24 mouse cellular contexts compared by ENCODE assay signal in genomic region chr13:54027079-54027478, GRCm38 (mm10). TPM values are rescaled to one million over a fixed set of nuclear protein-coding genes. Genes with fewer than 3 reads are reported as not detected.
DNase-seq lines count a peak whose midpoint lies in the region; ATAC-seq and TF ChIP-seq lines count a peak whose summit lies in the region.
"Had no signal": no experiment of that assay in that cellular context is flagged by ENCODE, and none has a peak within 500 bp of the region (broad histone marks: within the 10 kb centered on the region; RNA-seq: fewer than 3 reads in every experiment).

No protein-coding gene starts in this region.

- H3K27me3 ChIP-seq in forebrain, postnatal 0 days (ENCODE audit: insufficient read depth, low read length) = no peaks in the 10 kb centered on the region
- no peaks in the 10 kb centered on the region for H3K27me3 ChIP-seq in forebrain, embryonic 13.5 days
- H3K27me3 ChIP-seq in hindbrain, embryonic 16.5 days (replicated peaks; ENCODE audit: control insufficient read depth, insufficient read depth, low read length) = no peaks in the 10 kb centered on the region
- no peaks in the 10 kb centered on the region for H3K27me3 ChIP-seq in hindbrain, embryonic 14.5 days (ENCODE audit: control insufficient read depth, insufficient read depth, low read length)
- H3K27me3 ChIP-seq: hindbrain, embryonic 13.5 days; intestine, embryonic 15.5 days had no signal

- no peaks in the 10 kb centered on the region for H3K36me3 ChIP-seq in forebrain, postnatal 0 days (ENCODE audit: insufficient read depth)
- H3K36me3 ChIP-seq in forebrain, embryonic 13.5 days (ENCODE audit: poor library complexity, severe bottlenecking) = no peaks in the 10 kb centered on the region
- no peaks in the 10 kb centered on the region for H3K36me3 ChIP-seq in hindbrain, embryonic 16.5 days (ENCODE audit: control insufficient read depth, insufficient read depth, low read length)
- no peaks in the 10 kb centered on the region for H3K36me3 ChIP-seq in hindbrain, embryonic 14.5 days (replicated peaks; ENCODE audit: control insufficient read depth, insufficient read depth)
- H3K36me3 ChIP-seq: forebrain, embryonic 10.5 days; heart, embryonic 10.5 days; hindbrain, embryonic 13.5 days; intestine, embryonic 15.5 days had no signal

- DNase-seq in forebrain, postnatal 0 days = peak; percentile 36
- DNase-seq in hindbrain, embryonic 14.5 days (ENCODE audit: low spot score) = no peak
- DNase-seq in brain, adult 2 months (ENCODE audit: low read depth, low spot score) = peak; percentile 16
- DNase-seq in cerebellum, postnatal 10 days = no peak
- DNase-seq: adrenal gland, adult 2 months; adrenal gland, postnatal 14 days; cerebellum, adult 11-12 months; cerebellum, adult 8-10 months; cerebellum, postnatal 14 days; gastrocnemius, postnatal 25 days; heart, adult 2 months; kidney, adult 11 months; kidney, adult 8-10 months had no signal

- peak overlapping the region; percentile 54; the same call in 1 of the 2 replicates for H3K27ac ChIP-seq in forebrain, postnatal 0 days (ENCODE audit: low read depth, low read length)
- no peak overlapping the region for H3K27ac ChIP-seq in forebrain, embryonic 13.5 days
- no peak overlapping the region for H3K27ac ChIP-seq in hindbrain, embryonic 16.5 days (ENCODE audit: low read depth, low read length)
- H3K27ac ChIP-seq in hindbrain, embryonic 14.5 days = no peak overlapping the region
- H3K27ac ChIP-seq: forebrain, embryonic 10.5 days; heart, adult 2 months; heart, embryonic 10.5 days; hindbrain, embryonic 13.5 days; intestine, embryonic 15.5 days had no signal

- H3K4me1 ChIP-seq in forebrain, postnatal 0 days (ENCODE audit: insufficient read depth) = no peaks in the 10 kb centered on the region; the same call in 1 of the 2 replicates
- no peaks in the 10 kb centered on the region for H3K4me1 ChIP-seq in forebrain, embryonic 13.5 days
- peaks cover 3% of the 10 kb centered on the region; the same call in 1 of the 2 replicates for H3K4me1 ChIP-seq in hindbrain, embryonic 16.5 days (ENCODE audit: control insufficient read depth, insufficient read depth, low read depth, low read length)
- H3K4me1 ChIP-seq in hindbrain, embryonic 14.5 days (replicated peaks; ENCODE audit: control insufficient read depth, insufficient read depth, low read length) = no peaks in the 10 kb centered on the region
- H3K4me1 ChIP-seq: forebrain, embryonic 10.5 days; heart, embryonic 10.5 days; hindbrain, embryonic 13.5 days; intestine, embryonic 15.5 days had no signal

- no peak overlapping the region for H3K4me3 ChIP-seq in forebrain, postnatal 0 days (ENCODE audit: low read depth, low read length)
- H3K4me3 ChIP-seq in forebrain, embryonic 13.5 days = no peak overlapping the region
- H3K4me3 ChIP-seq in hindbrain, embryonic 16.5 days (ENCODE audit: low read length) = no peak overlapping the region
- no peak overlapping the region for H3K4me3 ChIP-seq in hindbrain, embryonic 14.5 days (replicated peaks; ENCODE audit: low read length)
- H3K4me3 ChIP-seq: forebrain, embryonic 10.5 days; heart, adult 2 months; heart, embryonic 10.5 days; hindbrain, embryonic 13.5 days; intestine, embryonic 15.5 days had no signal

- no peak overlapping the region for H3K4me2 ChIP-seq in forebrain, postnatal 0 days (ENCODE audit: low read depth)
- H3K4me2 ChIP-seq in forebrain, embryonic 13.5 days = no peak overlapping the region
- H3K4me2 ChIP-seq in hindbrain, embryonic 16.5 days (ENCODE audit: low read length) = no peak overlapping the region
- no peak overlapping the region for H3K4me2 ChIP-seq in hindbrain, embryonic 14.5 days (replicated peaks)
- H3K4me2 ChIP-seq: hindbrain, embryonic 13.5 days; intestine, embryonic 15.5 days had no signal

- no peaks in the 10 kb centered on the region for H3K9me3 ChIP-seq in forebrain, postnatal 0 days (ENCODE audit: low read length)
- H3K9me3 ChIP-seq in forebrain, embryonic 13.5 days (replicated peaks) = no peaks in the 10 kb centered on the region
- H3K9me3 ChIP-seq in hindbrain, embryonic 16.5 days (ENCODE audit: control insufficient read depth, low read length) = no peaks in the 10 kb centered on the region
- H3K9me3 ChIP-seq in hindbrain, embryonic 14.5 days (ENCODE audit: control insufficient read depth, low read length) = no peaks in the 10 kb centered on the region
- H3K9me3 ChIP-seq: heart, embryonic 10.5 days; hindbrain, embryonic 13.5 days; intestine, embryonic 15.5 days had no signal

- no peak for TF ChIP-seq CTCF in forebrain, postnatal 0 days (IDR thresholded peaks at IDR 0.05; ENCODE audit: low read depth)

- no peak overlapping the region for H3K9ac ChIP-seq in forebrain, postnatal 0 days
- no peak overlapping the region for H3K9ac ChIP-seq in forebrain, embryonic 13.5 days
- H3K9ac ChIP-seq in hindbrain, embryonic 16.5 days (ENCODE audit: low read depth, low read length) = no peak overlapping the region
- no peak overlapping the region for H3K9ac ChIP-seq in hindbrain, embryonic 14.5 days
- H3K9ac ChIP-seq: hindbrain, embryonic 13.5 days; intestine, embryonic 15.5 days had no signal

- WGBS in forebrain, postnatal 0 days = 70% methylated on average over 7 of the region's 7 CpGs
- WGBS in forebrain, embryonic 13.5 days = 85% methylated on average over 7 of the region's 7 CpGs
- 58% methylated on average over 7 of the region's 7 CpGs for WGBS in hindbrain, embryonic 16.5 days
- WGBS in hindbrain, embryonic 14.5 days = 69% methylated on average over 7 of the region's 7 CpGs

- no peak for ATAC-seq in forebrain, postnatal 0 days
- ATAC-seq in forebrain, embryonic 13.5 days = no peak
- peak; percentile 61; the same call in 1 of the 2 replicates for ATAC-seq in hindbrain, embryonic 16.5 days
- ATAC-seq in hindbrain, embryonic 14.5 days (ENCODE audit: low FRiP score) = no peak
- ATAC-seq: CD4-positive, CD25-positive, alpha-beta regulatory T cell, adult 4 months; intestine, embryonic 15.5 days had no signal

RNA-seq across cellular contexts. Expression of gene Drd1, which starts 28.4 kb away (rescaled TPM):
- 9.8 and 19.7 TPM in 2 replicates for total RNA-seq in forebrain, postnatal 0 days (2014; rRNA removed)
- 6.6 and 7.6 TPM in 2 replicates for polyA plus RNA-seq in forebrain, postnatal 0 days (2015; fragmentation: Nextera tagmentation; extraction: Ambion mirVana)
- 3.4 and 4.1 TPM in 2 replicates for polyA plus RNA-seq in forebrain, embryonic 13.5 days (2015; fragmentation: Nextera tagmentation; extraction: Ambion mirVana)
- polyA plus RNA-seq in hindbrain, embryonic 16.5 days (2015; fragmentation: Nextera tagmentation; extraction: Ambion mirVana) = 2.1 and 2.4 TPM in 2 replicates
- 1.3 and 1.6 TPM in 2 replicates for polyA plus RNA-seq in hindbrain, embryonic 14.5 days (2014; fragmentation: Nextera tagmentation; extraction: Ambion mirVana)
- total RNA-seq: hematopoietic stem cell, adult 5-6 weeks; MEL had no signal
- polyA plus RNA-seq: adrenal gland, adult 2 months; C2C12; CD4-positive, CD25-positive, alpha-beta regulatory T cell, adult 4 months; forebrain, embryonic 10.5 days; heart, embryonic 14.5 days had no signal

RNA-seq across cellular contexts. Expression of gene Sfxn1, which starts 44.6 kb away (rescaled TPM):
- total RNA-seq in forebrain, postnatal 0 days (2014; rRNA removed) = 83.8 and 102 TPM in 2 replicates
- polyA plus RNA-seq in forebrain, postnatal 0 days (2015; fragmentation: Nextera tagmentation; extraction: Ambion mirVana) = 102 and 116 TPM in 2 replicates
- 79.4 and 83.0 TPM in 2 replicates for polyA plus RNA-seq in forebrain, embryonic 13.5 days (2015; fragmentation: Nextera tagmentation; extraction: Ambion mirVana)
- 89.7 and 97.0 TPM in 2 replicates for polyA plus RNA-seq in hindbrain, embryonic 16.5 days (2015; fragmentation: Nextera tagmentation; extraction: Ambion mirVana)
- polyA plus RNA-seq in hindbrain, embryonic 14.5 days (2014; fragmentation: Nextera tagmentation; extraction: Ambion mirVana) = 89.2 and 92.6 TPM in 2 replicates

Comparison
In these comparisons a context has a peak if more than half of its experiments do, and no peak if none do; other contexts are left out.
1. DNase-seq: peak in forebrain, postnatal 0 days (single experiment) and brain, adult 2 months (single experiment); none in hindbrain, embryonic 14.5 days (single experiment) and cerebellum, postnatal 10 days (0 of 2).